Mouse (Mus musculus) hindbrain, embryonic 11.5 days (tissue): Measurements from ENCODE around the gene Naip5. TPM values are rescaled to one million over a fixed set of nuclear protein-coding genes. Genes with fewer than 3 reads are reported as not detected.

ENCODE experiments used
- polyA plus RNA-seq: library from polyadenylated mRNA; unstranded; fragments of >200 nt; fragmentation: Nextera tagmentation; extraction: Ambion mirVana; gene quantifications from 2 replicates; pipeline ENCODE4 v1.2.1, GENCODE M21; 2014

Gene Naip5
- polyA plus RNA-seq, 1 experiment from 2014 or later: 0.15 TPM

Other genes with a start within 250 kb of the Naip5 start
- gene Mccc2, start 230.7 kb downstream of the Naip5 start, polyA plus RNA-seq: 34.6 and 36.5 TPM in 2 replicates
- 23.0 and 31.6 TPM in 2 replicates for gene Bdp1, start 142.3 kb downstream of the Naip5 start, polyA plus RNA-seq
- 264 and 267 TPM in 2 replicates for gene Serf1, start 138.3 kb downstream of the Naip5 start, polyA plus RNA-seq
- 78.4 and 82.6 TPM in 2 replicates for gene Smn1, start 121.5 kb downstream of the Naip5 start, polyA plus RNA-seq
- gene Naip2, start 44.2 kb downstream of the Naip5 start, polyA plus RNA-seq: 0.19 and 0.25 TPM in 2 replicates
- gene Naip6, start 71.4 kb upstream of the Naip5 start, polyA plus RNA-seq: 0.11 TPM in 1 of 2 replicates, not detected in the other
- not detected in 2 replicates for gene Naip1, start 206.5 kb upstream of the Naip5 start, polyA plus RNA-seq
- gene Gtf2h2, start 246.3 kb upstream of the Naip5 start, polyA plus RNA-seq: 89.2 and 97.7 TPM in 2 replicates